Mouse (Mus musculus) erythroblast, embryonic 14.5 days (primary cell): ENCODE results near the gene Ak4.

ENCODE experiments used
- GATA1 ChIP-seq: IDR thresholded peaks from 2 replicates; pipeline ENCODE4 v1.6.1; 2012; ENCODE audit warnings: low read length, inconsistent platforms, mixed read lengths
- TAL1 ChIP-seq: IDR thresholded peaks from 3 replicates; pipeline ENCODE4 v1.6.1; 2012; ENCODE audit warnings: low read length, inconsistent platforms, mixed read lengths

GRCm38 (mm10) chr4:101385002-101385401 lies 34.1 kb upstream of the Ak4 start:
- TF ChIP-seq GATA1 = no peak
- TF ChIP-seq TAL1 = no peak
